Mouse (Mus musculus) hindbrain, postnatal 0 days (tissue): ENCODE results near the gene Lyl1. TPM values are rescaled to one million over a fixed set of nuclear protein-coding genes. Genes with fewer than 3 reads are reported as not detected.

Experiments
- ATAC-seq: fragments of 200-750 bp; cut with Nextera tagmentation; 2 replicates; pipeline ENCODE4 v1.8.0; 2017; ENCODE audit warnings: mild to moderate bottlenecking, moderate TSS enrichment, moderate library complexity
- DNase-seq: peaks from one replicate; pipeline ENCODE4 v3.0.0-alpha.2; 2015; ENCODE audit warnings: low spot score
- H3K27ac ChIP-seq: fragments of 300-500 bp; sonication (generic); 2 replicates; pipeline ENCODE4 v1.5.1; 2014; ENCODE audit warnings: mild to moderate bottlenecking
- H3K27me3 ChIP-seq: fragments of 300-500 bp; sonication (generic); 2 replicates; pipeline ENCODE4 v1.6.1; 2014; ENCODE audit warnings: low read length, mixed read lengths; ENCODE audit not compliant: insufficient read depth
- H3K36me3 ChIP-seq: fragments of 300-500 bp; sonication (generic); 2 replicates; pipeline ENCODE4 v1.6.1; 2014; ENCODE audit warnings: low read length, mixed read lengths; ENCODE audit not compliant: insufficient read depth
- H3K4me1 ChIP-seq: fragments of 300-500 bp; sonication (generic); 2 replicates; pipeline ENCODE4 v1.6.1; 2014; ENCODE audit warnings: antibody characterized with exemption, low read length, mixed read lengths; ENCODE audit not compliant: insufficient read depth
- H3K4me2 ChIP-seq: fragments of 300-500 bp; sonication (generic); 2 replicates; pipeline ENCODE4 v1.6.1; 2014; ENCODE audit warnings: low read depth, mild to moderate bottlenecking, low read length, moderate library complexity, mixed read lengths
- H3K4me3 ChIP-seq: fragments of 300-500 bp; sonication (generic); 2 replicates; pipeline ENCODE4 v1.5.1; 2014; ENCODE audit warnings: low read length
- H3K9ac ChIP-seq: fragments of 300-500 bp; sonication (generic); replicated peaks from 2 replicates; pipeline ENCODE4 v1.6.1; 2014; ENCODE audit warnings: mild to moderate bottlenecking, low read length, moderate library complexity, mixed read lengths
- H3K9me3 ChIP-seq: fragments of 300-500 bp; sonication (generic); 2 replicates; pipeline ENCODE4 v1.6.1; 2016; ENCODE audit warnings: low read length, mixed read lengths
- CTCF ChIP-seq: IDR thresholded peaks from 2 replicates; pipeline ENCODE4 v1.5.1; 2016; ENCODE audit warnings: antibody characterized with exemption, control low read depth, low read depth
- WGBS: fragments of 180-500 bp; shearing (Covaris S2); extraction: QIAGEN DNeasy Blood & Tissue Kit; methylation state at CpG from one replicate; pipeline ENCODE4 v1.1.7; 2014; 5-methylcytosine and 5-hydroxymethylcytosine counted together
- polyA plus RNA-seq: library from polyadenylated mRNA; unstranded; fragments of >200 nt; fragmentation: Nextera tagmentation; extraction: Ambion mirVana; gene quantifications from 2 replicates; pipeline ENCODE4 v1.2.1, GENCODE M21; 2015
- total RNA-seq: library from RNA; depleted of rRNA; stranded (reverse); fragments of >200 nt; gene quantifications from 2 replicates; pipeline ENCODE4 v1.2.3, GENCODE M21; 2014

Gene Lyl1
- total and polyA plus RNA-seq, 2 experiments from 2014 or later = 1.7 to 2.0 TPM

GRCm38 (mm10) chr8:84706610-84707266 is 5.5 kb downstream of the Lyl1 start:
- Histone ChIP-seq H3K4me2 (peak overlapping the region; percentile 34; the same call in 1 of the 2 replicates), H3K27me3 (peaks cover 6% of the 10 kb centered on the region), H3K9ac (peak overlapping the region; percentile 37; the same call in 1 of the 2 replicates), H3K36me3 (no peaks in the 10 kb centered on the region), H3K4me3 (peak overlapping the region; percentile 10), H3K4me1 (peaks cover 22% of the 10 kb centered on the region), H3K27ac (peak overlapping the region; percentile 79), H3K9me3 (no peaks in the 10 kb centered on the region)
- WGBS = 6% methylated on average over 44 of the region's 45 CpGs
- DNase-seq = no peak
- no peak for ATAC-seq
- no peak for TF ChIP-seq CTCF

GRCm38 (mm10) chr8:84707267-84707883 is 6.1 kb downstream of the Lyl1 start:
- Histone ChIP-seq H3K36me3 (no peaks in the 10 kb centered on the region), H3K9ac (peak overlapping the region; percentile 37; the same call in 1 of the 2 replicates), H3K4me3 (no peak overlapping the region), H3K9me3 (no peaks in the 10 kb centered on the region), H3K27me3 (peaks cover 5% of the 10 kb centered on the region), H3K4me1 (peaks cover 22% of the 10 kb centered on the region), H3K27ac (peak overlapping the region; percentile 79), H3K4me2 (peak overlapping the region; percentile 34)
- DNase-seq = no peak
- WGBS = 14% methylated on average over 22 of the region's 22 CpGs
- ATAC-seq = no peak
- TF ChIP-seq CTCF = no peak

GRCm38 (mm10) chr8:84708071-84708541 is 6.8 kb downstream of the Lyl1 start:
- peak overlapping the region; percentile 22; the same call in 1 of the 2 replicates for H3K9ac ChIP-seq
- no peaks in the 10 kb centered on the region for H3K36me3 ChIP-seq
- peaks cover 22% of the 10 kb centered on the region for H3K4me1 ChIP-seq
- ATAC-seq (no peak), DNase-seq (no peak)
- no peak for TF ChIP-seq CTCF
- H3K27me3 ChIP-seq = no peaks in the 10 kb centered on the region
- H3K4me2 ChIP-seq = peak overlapping the region; percentile 34; the same call in 1 of the 2 replicates
- H3K27ac ChIP-seq = peak overlapping the region; percentile 79
- no peaks in the 10 kb centered on the region for H3K9me3 ChIP-seq
- no peak overlapping the region for H3K4me3 ChIP-seq
- 10% methylated on average over 15 of the region's 15 CpGs for WGBS

- H3K27ac ChIP-seq = peak overlapping the region; percentile 79
- H3K9ac ChIP-seq = no peak overlapping the region
- no peaks in the 10 kb centered on the region for H3K27me3 ChIP-seq
- WGBS = 4% methylated on average over 12 of the region's 12 CpGs
- DNase-seq (peak; percentile 96), ATAC-seq (peak; percentile 74)
- peak; percentile 97 for TF ChIP-seq CTCF
- H3K9me3 ChIP-seq = no peaks in the 10 kb centered on the region
- H3K4me2 ChIP-seq = no peak overlapping the region
- no peaks in the 10 kb centered on the region for H3K36me3 ChIP-seq
- H3K4me1 ChIP-seq = peaks cover 22% of the 10 kb centered on the region
- no peak overlapping the region for H3K4me3 ChIP-seq
Observed at GRCm38 (mm10) chr8:84708774-84709475, 7.7 kb downstream of the Lyl1 start.

GRCm38 (mm10) chr8:84709931-84710330 is 8.7 kb downstream of the Lyl1 start:
- ATAC-seq = no peak
- WGBS = 84% methylated on average over 1 of the region's 1 CpGs
- H3K4me1 ChIP-seq = peaks cover 27% of the 10 kb centered on the region

GRCm38 (mm10) chr8:84711312-84711711 is 10.1 kb downstream of the Lyl1 start:
- H3K4me2 ChIP-seq = no peak overlapping the region
- H3K36me3 ChIP-seq = no peaks in the 10 kb centered on the region
- peak overlapping the region; percentile 77 for H3K27ac ChIP-seq
- no peaks in the 10 kb centered on the region for H3K27me3 ChIP-seq
- peaks cover 23% of the 10 kb centered on the region for H3K4me1 ChIP-seq
- 28% methylated on average over 3 of the region's 3 CpGs for WGBS
- DNase-seq (no peak), ATAC-seq (no peak)
- H3K9ac ChIP-seq = no peak overlapping the region
- no peak overlapping the region for H3K4me3 ChIP-seq
- no peak for TF ChIP-seq CTCF
- no peaks in the 10 kb centered on the region for H3K9me3 ChIP-seq

More at GRCm38 (mm10) chr8:84709931-84710330, 8.7 kb downstream of the Lyl1 start:
- Histone ChIP-seq H3K4me3 (no peak overlapping the region), H3K36me3 (no peaks in the 10 kb centered on the region), H3K27me3 (no peaks in the 10 kb centered on the region), H3K4me2 (no peak overlapping the region), H3K9ac (no peak overlapping the region), H3K9me3 (no peaks in the 10 kb centered on the region), H3K27ac (peak overlapping the region; percentile 79)
- DNase-seq = no peak
- TF ChIP-seq CTCF = no peak
